Mouse (Mus musculus): ENCODE measurements around the gene Trim29. TPM values are rescaled to one million over a fixed set of nuclear protein-coding genes. Genes with fewer than 3 reads are reported as not detected.

Gene Trim29
- polyA plus RNA-seq, 3 experiments from 2014 or later, result not detected

Other genes with a start within 250 kb of the Trim29 start
- 10 to 100 TPM in 2 of 3 experiments, 1 to 10 TPM in 1; 4.5 to 20.4 (median 17.1) TPM for gene Arhgef12, start 203.6 kb upstream of the Trim29 start, polyA plus RNA-seq (2017; shearing (Covaris generic))
- 1 to 10 TPM in 2 of 3 experiments, under 1 TPM in 1; 0.67 to 4.8 (median 3.7) TPM for gene Tmem136, start 194.3 kb upstream of the Trim29 start, polyA plus RNA-seq (2017; shearing (Covaris generic))
- not detected for gene Pou2f3, start 100.5 kb upstream of the Trim29 start, polyA plus RNA-seq (2017; shearing (Covaris generic))
- 1 to 10 TPM in 1 of 3 experiments, under 1 TPM in 1, not detected in 1; 0.28 to 1.3 TPM for gene Oaf, start 70.9 kb upstream of the Trim29 start, polyA plus RNA-seq (2017; shearing (Covaris generic))

Measured in inflammation-experienced regulatory T-cells, adult 6 months (primary cell).